Mouse (Mus musculus) CH12.LX (cell line): ENCODE measurements at regions not wholly inside any gene's neighbourhood (a gene's known extent, or its start where the extent isn't known, plus 50 kb on each side); places are given as distances from the start of the nearest gene placed in this dataset.

Source experiments
- CTCF ChIP-seq, 2 experiments: IDR thresholded peaks in 1 of 2; conservative IDR thresholded peaks in 1 of 2; 2 replicates each; pipeline ENCODE4 v1.5.1; 2011 to 2012; ENCODE audit warnings: low read depth in 2 of 2, low read length in 2 of 2, improper control_type of control experiment in 1 of 2, inconsistent platforms in 1 of 2, mild to moderate bottlenecking in 1 of 2, moderate library complexity in 1 of 2
- MAX ChIP-seq: IDR thresholded peaks from 2 replicates; pipeline ENCODE4 v1.6.1; 2011; ENCODE audit warnings: low read length, improper control_type of control experiment
- POLR2A ChIP-seq: IDR thresholded peaks from 2 replicates; pipeline ENCODE4 v1.6.1; 2011; ENCODE audit warnings: low read depth, mild to moderate bottlenecking, improper control_type of control experiment, low read length
- USF1 ChIP-seq: IDR thresholded peaks from 2 replicates; pipeline ENCODE4 v1.6.1; 2014; ENCODE audit warnings: low read depth, mild to moderate bottlenecking, inconsistent platforms, low read length, improper control_type of control experiment

GRCm38 (mm10) chr1:190443234-190443633 is 272.7 kb upstream of the Prox1 start:
- TF ChIP-seq CTCF (conservative IDR thresholded peaks at IDR 0.05 in 1 of 2, IDR thresholded peaks at IDR 0.05 in 1 of 2; ENCODE audit: low read depth in 2 of 2, low read length in 2 of 2) (no peak), MAX (no peak), USF1 (no peak), POLR2A (no peak)
